Mouse (Mus musculus) G1E-ER4 (cell line): ENCODE results near the gene Zic5. TPM values are rescaled to one million over a fixed set of nuclear protein-coding genes. Genes with fewer than 3 reads are reported as not detected.

Source experiments
- GATA1 ChIP-seq: IDR thresholded peaks from one replicate; pipeline ENCODE4 v1.8.0; 2012; ENCODE audit warnings: low read length, inconsistent platforms
- polyA plus RNA-seq: library from polyadenylated mRNA; stranded (reverse); fragments of >175 nt; gene quantifications from 2 replicates; pipeline ENCODE4 v1.2.3, GENCODE M21; 2012

Zic5 gene
- polyA plus RNA-seq, 1 experiment = not detected

GRCm38 (mm10) chr14:122455562-122455958 lies 9.9 kb downstream of the Zic5 start:
- no peak for TF ChIP-seq GATA1

GRCm38 (mm10) chr14:122454901-122455561 lies 10.4 kb downstream of the Zic5 start:
- no peak for TF ChIP-seq GATA1

GRCm38 (mm10) chr14:122453996-122454738 lies 11.3 kb downstream of the Zic5 start:
- TF ChIP-seq GATA1 = no peak

GRCm38 (mm10) chr14:122453388-122453995 lies 12.0 kb downstream of the Zic5 start:
- no peak for TF ChIP-seq GATA1

- no peak for TF ChIP-seq GATA1
Observed at GRCm38 (mm10) chr14:122452701-122453387, 12.6 kb downstream of the Zic5 start.

- no peak for TF ChIP-seq GATA1
Observed at GRCm38 (mm10) chr14:122451551-122452145, 13.8 kb downstream of the Zic5 start.

- no peak for TF ChIP-seq GATA1
Observed at GRCm38 (mm10) chr14:122450496-122451382, 14.7 kb downstream of the Zic5 start, which contains the start of gene Gm5089. TSS of gene Gm5089 (minus strand) at chr14:122451115.

GRCm38 (mm10) chr14:122449601-122450495 lies 15.6 kb downstream of the Zic5 start:
- TF ChIP-seq GATA1 = no peak

GRCm38 (mm10) chr14:122436850-122437249 lies 28.6 kb downstream of the Zic5 start:
- no peak for TF ChIP-seq GATA1

- no peak for TF ChIP-seq GATA1
Observed at GRCm38 (mm10) chr14:122434039-122434438, 31.4 kb downstream of the Zic5 start.

GRCm38 (mm10) chr14:122432558-122432957 lies 32.9 kb downstream of the Zic5 start:
- no peak for TF ChIP-seq GATA1

- no peak for TF ChIP-seq GATA1
Observed at GRCm38 (mm10) chr14:122427654-122428053, 37.8 kb downstream of the Zic5 start.

- no peak for TF ChIP-seq GATA1
Observed at GRCm38 (mm10) chr14:122427204-122427560, 38.3 kb downstream of the Zic5 start.
